Mouse (Mus musculus) thymus, postnatal 36 days (tissue): ENCODE data around the gene Tgfb3.
A peak's percentile ranks its signal among the peaks of the same experiment; 100 is the strongest.

Source experiments
- DNase-seq, 2 experiments: peaks; one replicate each; pipeline ENCODE4 v3.0.0; 2022; ENCODE audit warnings: mixed read lengths in 2 of 2

The Tgfb3 gene

GRCm38 (mm10) chr12:86078553-86079201, at the start of gene Tgfb3:
Tgfb3 (minus strand) TSS chr12:86079041.
- peak; percentile 17 to 19 for DNase-seq

DNA sequence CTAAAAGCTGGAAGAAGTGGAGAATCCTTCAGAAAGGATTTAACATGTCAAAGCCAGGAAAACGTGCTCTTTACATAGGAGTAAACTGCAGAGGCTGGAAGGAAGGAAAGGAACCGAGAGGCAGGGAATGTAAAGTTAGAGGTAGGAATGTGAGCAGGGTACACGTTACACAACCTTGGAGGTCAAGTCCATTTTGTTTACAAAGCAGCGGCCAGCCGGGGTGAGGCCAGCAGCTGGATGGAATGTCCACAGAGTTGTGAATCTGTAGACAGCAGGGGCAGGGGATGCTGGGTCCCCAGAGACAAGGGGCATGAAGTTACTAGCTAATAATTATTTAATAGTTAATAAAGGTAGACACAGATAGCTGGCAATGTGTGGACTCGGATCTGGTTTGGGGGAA, 49.3 kb upstream of the Tgfb3 start:
- DNase-seq, result no peak

GRCm38 (mm10) chr12:86124016-86124415, 45.2 kb upstream of the Tgfb3 start:
- DNase-seq, result no peak

DNA sequence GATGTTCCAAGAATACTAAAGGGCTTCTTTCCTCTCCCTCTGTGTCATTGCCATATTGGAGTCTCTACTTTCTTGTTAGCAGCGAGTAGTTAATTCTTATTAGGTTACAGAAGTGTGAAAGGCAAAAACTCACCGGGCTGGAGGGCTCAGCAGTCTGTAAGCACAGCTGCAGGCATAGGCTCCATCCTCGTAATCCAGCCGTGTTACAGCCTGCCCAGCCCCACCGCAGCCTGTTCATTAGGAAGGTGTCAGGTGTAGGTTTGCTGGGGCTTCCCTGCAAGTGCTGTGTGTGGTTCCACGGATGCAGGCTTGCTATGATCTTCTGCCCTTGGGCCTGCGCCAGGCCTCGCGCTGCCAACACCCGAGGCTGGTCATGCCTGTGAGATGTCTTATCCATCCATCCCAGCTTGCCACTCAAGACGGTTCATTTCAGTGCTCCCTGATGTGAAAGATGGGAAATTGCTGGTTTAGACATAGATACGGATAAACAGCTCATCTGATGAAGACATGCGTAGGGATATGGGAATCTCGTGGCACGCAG, 37.5 kb upstream of the Tgfb3 start:
- DNase-seq, result no peak

- peak; percentile 20 for DNase-seq
Measured at GRCm38 (mm10) chr12:86110637-86111036, 31.8 kb upstream of the Tgfb3 start.

- no peak for DNase-seq
Measured at GRCm38 (mm10) chr12:86109531-86109930, 30.7 kb upstream of the Tgfb3 start.

DNA sequence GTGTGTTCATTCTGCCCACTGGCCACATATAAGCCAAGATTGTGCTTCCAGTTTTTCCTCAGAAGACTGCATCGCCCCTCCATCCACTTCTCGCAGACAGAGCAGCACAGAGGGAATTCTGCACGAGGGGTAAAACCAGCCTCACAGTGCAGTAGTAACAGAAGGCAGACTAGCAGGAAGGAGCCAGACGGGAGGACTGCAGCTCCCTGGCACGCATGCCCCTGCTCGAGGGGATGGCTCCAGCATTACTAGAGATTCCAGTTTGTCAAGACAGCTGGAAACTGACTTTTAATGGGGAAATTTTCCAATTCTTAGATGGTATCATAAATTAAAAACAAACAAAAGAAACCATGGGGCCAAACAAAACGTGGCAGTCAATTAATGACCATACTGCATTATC, 28.8 kb upstream of the Tgfb3 start:
- DNase-seq, result no peak

- no peak for DNase-seq
Measured at GRCm38 (mm10) chr12:86106086-86106485, 27.2 kb upstream of the Tgfb3 start.

DNA sequence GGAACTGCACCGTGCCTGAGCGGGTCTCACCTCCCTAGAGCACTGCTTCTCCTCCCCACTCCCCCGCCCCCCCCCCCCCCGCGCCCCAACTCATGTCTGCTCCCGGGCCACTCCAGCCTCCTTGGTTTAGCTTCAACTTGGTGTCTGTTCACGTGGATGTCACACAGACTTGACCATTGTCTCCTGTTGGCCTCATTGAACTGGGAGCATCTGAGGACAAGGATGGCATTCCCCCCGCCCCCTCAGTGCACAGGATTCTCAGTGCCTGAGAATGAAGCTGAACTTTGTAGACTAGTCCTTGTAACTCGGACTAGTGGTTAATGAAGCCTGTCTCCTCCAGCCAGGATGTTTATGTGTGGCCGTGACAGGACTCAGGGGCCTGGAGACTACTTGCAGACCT, 26.7 kb upstream of the Tgfb3 start:
- DNase-seq, result no peak

- DNase-seq, result no peak
Measured at GRCm38 (mm10) chr12:86104297-86104696, 25.5 kb upstream of the Tgfb3 start.

- no peak for DNase-seq
Measured at GRCm38 (mm10) chr12:86103852-86104251, 25.0 kb upstream of the Tgfb3 start.

DNA sequence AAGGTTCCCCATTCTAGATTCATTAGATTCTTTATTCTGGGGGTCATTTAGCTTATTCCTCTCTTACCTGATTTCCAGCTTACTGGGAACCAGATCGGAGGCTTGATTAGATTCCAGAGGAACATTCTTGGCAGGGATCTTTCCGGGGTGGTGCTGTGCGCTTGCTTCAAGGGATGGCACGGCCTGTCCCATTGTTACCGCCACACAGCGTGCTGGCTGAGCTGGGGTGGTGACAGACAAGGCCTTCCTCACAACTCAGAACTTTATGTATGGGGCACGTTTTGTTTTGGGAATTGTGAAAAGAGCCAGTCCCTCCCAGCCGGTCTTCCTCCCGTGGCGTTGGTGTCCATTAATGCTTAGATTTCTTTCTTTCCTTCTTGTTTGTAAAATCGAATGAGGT, 24.6 kb upstream of the Tgfb3 start:
- no peak for DNase-seq

DNA sequence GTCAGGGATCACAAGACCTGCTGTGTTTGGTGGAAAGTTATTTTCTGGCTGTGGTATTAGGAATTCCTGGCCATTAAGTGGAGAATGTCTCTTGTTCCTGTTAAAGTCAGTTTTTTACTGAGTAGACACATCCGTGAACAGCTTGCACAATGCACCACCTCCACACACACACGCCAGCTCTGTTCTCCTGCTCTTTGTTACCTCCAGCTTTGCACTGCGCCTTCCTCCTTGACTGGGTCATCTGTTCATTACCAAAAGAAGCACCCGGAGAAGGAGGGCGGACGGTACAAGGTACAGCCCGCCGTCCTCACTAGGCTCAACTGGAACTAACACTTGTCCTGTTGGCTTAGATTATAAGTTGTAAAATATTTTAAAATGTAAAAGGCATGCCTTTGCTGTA, 23.8 kb upstream of the Tgfb3 start:
- no peak for DNase-seq

GRCm38 (mm10) chr12:86100711-86101110, 21.9 kb upstream of the Tgfb3 start:
- no peak for DNase-seq

GRCm38 (mm10) chr12:86097781-86098180, 18.9 kb upstream of the Tgfb3 start:
- no peak for DNase-seq

DNA sequence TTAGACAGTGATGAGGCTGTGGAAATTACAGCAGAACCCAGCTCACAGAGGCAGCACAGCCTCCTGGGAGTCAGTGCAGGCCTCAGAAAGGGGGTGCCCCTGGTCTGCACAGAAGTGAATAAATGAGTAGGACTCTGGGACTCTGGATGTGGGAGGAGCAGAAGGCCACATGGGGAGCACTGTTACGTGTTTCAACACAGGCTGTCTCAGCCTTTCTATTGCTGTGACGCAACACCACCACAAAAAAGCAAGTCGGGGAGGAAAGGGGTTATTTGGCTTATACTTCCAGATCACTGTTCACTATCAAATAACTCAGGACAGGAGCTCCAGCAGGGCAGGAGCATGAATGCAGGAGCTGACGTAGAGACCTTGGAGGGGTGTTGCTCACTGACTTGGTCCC, 17.0 kb upstream of the Tgfb3 start:
- no peak for DNase-seq

- DNase-seq, result no peak
Measured at GRCm38 (mm10) chr12:86094075-86094474, 15.2 kb upstream of the Tgfb3 start.

- no peak for DNase-seq
Measured at GRCm38 (mm10) chr12:86091601-86092132, 12.8 kb upstream of the Tgfb3 start.

GRCm38 (mm10) chr12:86090764-86091163, 11.9 kb upstream of the Tgfb3 start:
- no peak for DNase-seq

DNA sequence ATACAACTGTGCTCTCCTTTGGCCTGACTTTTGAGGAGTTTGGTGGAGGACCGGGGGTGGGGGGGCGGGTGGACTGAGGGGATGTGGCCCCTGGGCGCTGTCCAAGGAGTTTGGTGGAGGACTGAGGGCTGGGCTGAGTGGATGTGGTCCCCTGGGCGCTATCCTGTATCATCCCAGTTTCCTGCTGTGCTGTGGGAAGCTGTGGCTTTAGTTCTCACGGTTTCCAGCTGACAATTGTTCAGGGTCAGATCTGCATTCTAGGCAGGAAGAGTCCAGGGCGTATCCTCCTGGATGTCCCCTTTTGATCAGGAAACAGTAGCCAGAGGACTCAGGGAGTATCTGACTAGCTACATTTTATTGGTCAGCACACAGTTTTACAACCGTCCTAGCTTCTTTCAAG, 9.2 kb upstream of the Tgfb3 start:
- no peak for DNase-seq

GRCm38 (mm10) chr12:86086550-86086949, 7.7 kb upstream of the Tgfb3 start:
- DNase-seq, result no peak

DNA sequence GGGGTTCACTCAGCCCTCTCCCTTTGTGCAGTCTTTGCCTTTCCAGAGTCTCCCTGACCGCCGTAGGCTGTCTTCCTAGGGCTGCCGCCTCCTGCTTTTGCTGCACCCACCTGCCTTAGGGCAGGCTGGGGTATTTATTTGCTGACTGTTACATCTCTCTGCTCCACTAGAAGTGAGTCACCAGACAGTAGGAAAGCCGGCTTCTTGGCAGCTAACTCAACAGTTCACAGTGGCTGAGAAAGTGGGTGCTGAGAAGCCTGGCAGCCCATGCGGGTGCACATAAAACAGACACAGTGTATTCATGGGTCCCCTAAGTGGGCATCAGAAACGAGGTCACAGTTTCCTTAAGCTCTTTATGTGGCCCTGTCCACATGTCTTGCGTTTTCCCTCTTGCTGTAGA, 7.0 kb upstream of the Tgfb3 start:
- no peak for DNase-seq

GRCm38 (mm10) chr12:86082481-86083012, 3.7 kb upstream of the Tgfb3 start, which contains the start of gene Ift43:
Ift43 (plus strand) TSS chr12:86082541.
- peak; percentile 11 to 14 for DNase-seq

DNA sequence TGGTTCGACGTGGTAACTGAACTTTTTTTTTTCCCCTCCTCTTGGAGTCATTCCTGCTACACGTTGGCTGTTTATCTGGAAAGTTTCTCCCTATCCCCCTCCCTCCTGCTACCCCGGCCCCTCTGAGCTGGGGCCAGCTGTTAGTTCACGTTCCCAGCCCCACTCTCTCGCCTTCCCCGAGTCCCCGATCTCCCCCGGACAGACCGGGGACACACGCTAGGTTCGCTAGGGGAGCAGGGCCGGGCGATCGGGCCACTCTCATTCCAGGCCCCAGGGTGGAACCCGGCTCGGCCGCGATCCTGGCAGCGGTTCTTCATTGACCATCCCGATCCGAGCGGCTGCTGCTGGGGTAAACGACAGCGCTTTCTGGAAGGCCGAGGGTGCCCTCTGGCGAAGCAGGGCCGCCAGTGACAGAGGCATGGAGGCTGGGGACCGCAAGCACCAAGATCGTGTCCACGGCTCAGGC, 394 bp upstream of the Tgfb3 start:
- DNase-seq, result peak; percentile 80 to 85
